Mouse (Mus musculus): ENCODE data around the gene Atp2c2. TPM values are rescaled to one million over a fixed set of nuclear protein-coding genes. Genes with fewer than 3 reads are reported as not detected.

The Atp2c2 gene
- polyA plus RNA-seq, 1 experiment from 2014 or later = 0.04 TPM

GRCm38 (mm10) chr8:119781086-119781840 lies 81.5 kb downstream of the Atp2c2 start:
- in situ Hi-C loops (cut with MboI; ENCODE audit: low pct_unique_long_range_greater_than_20kb) = loop anchor here (5.0 kb wide), 3 partner anchors 61 to 301 kb away; partner anchors contain the start of gene Cotl1
- DNase-seq (ENCODE audit: low read depth, low spot score) = no peak
- CTCF ChIA-PET = interaction anchor here (1.6 to 8.6 kb wide), 4 partner anchors 63 to 145 kb away, joined by 6 to 121 read pairs (median 18); no protein-coding TSS in a partner anchor

GRCm38 (mm10) chr8:119782715-119783114 lies 82.9 kb downstream of the Atp2c2 start:
- in situ Hi-C loops (cut with MboI; ENCODE audit: low pct_unique_long_range_greater_than_20kb) = loop anchor here (5.0 kb wide), 3 partner anchors 60 to 300 kb away; partner anchors contain the start of gene Cotl1
- POLR2A ChIA-PET = interaction anchor here (0.6 kb wide), 1 partner anchor 58 kb away, joined by 3 read pairs; no protein-coding TSS in a partner anchor

More at GRCm38 (mm10) chr8:119781086-119781840, 81.5 kb downstream of the Atp2c2 start:
- TF ChIP-seq CTCF (IDR thresholded peaks at IDR 0.05) = no peak
- no peak for ATAC-seq
- no peaks in the 10 kb centered on the region for H3K27me3 ChIP-seq
- POLR2A ChIA-PET = interaction anchor here (0.6 to 1.2 kb wide), 2 partner anchors 61 to 122 kb away, joined by 3 read pairs; no protein-coding TSS in a partner anchor

GRCm38 (mm10) chr8:119783579-119783978 lies 83.8 kb downstream of the Atp2c2 start:
- CTCF ChIA-PET = interaction anchor here (1.3 to 2.7 kb wide), 4 partner anchors 59 to 133 kb away, joined by 4 to 23 read pairs (median 13); no protein-coding TSS in a partner anchor
- DNase-seq (ENCODE audit: low read depth, low spot score) (no peak), ATAC-seq (no peak)
- no peaks in the 10 kb centered on the region for H3K27me3 ChIP-seq
- in situ Hi-C loops (cut with MboI; ENCODE audit: low pct_unique_long_range_greater_than_20kb) = loop anchor here (5.0 kb wide), 3 partner anchors 59 to 299 kb away; partner anchors contain the start of gene Cotl1
- POLR2A ChIA-PET = no interaction called here
- TF ChIP-seq CTCF (IDR thresholded peaks at IDR 0.05) = no peak

More at GRCm38 (mm10) chr8:119782715-119783114, 82.9 kb downstream of the Atp2c2 start:
- no peak for TF ChIP-seq CTCF (IDR thresholded peaks at IDR 0.05)
- ATAC-seq = no peak
- no peak for DNase-seq (ENCODE audit: low read depth, low spot score)
- CTCF ChIA-PET = interaction anchor here (0.8 to 8.6 kb wide), 18 partner anchors 10 to 167 kb away, joined by 3 to 121 read pairs (median 4); no protein-coding TSS in a partner anchor
- no peaks in the 10 kb centered on the region for H3K27me3 ChIP-seq

- in situ Hi-C loops (cut with MboI; ENCODE audit: low pct_unique_long_range_greater_than_20kb) = loop anchor here (5.0 kb wide), 3 partner anchors 58 to 298 kb away; partner anchors contain the start of gene Cotl1
- CTCF ChIA-PET = interaction anchor here (1.0 to 2.7 kb wide), 2 partner anchors 60 to 103 kb away, joined by 5 to 23 read pairs; no protein-coding TSS in a partner anchor
- no peak for DNase-seq (ENCODE audit: low read depth, low spot score)
These were observed 84.3 kb downstream of the Atp2c2 start for GRCm38 (mm10) chr8:119784141-119784574.

GRCm38 (mm10) chr8:119784676-119785075 lies 84.9 kb downstream of the Atp2c2 start:
- no peaks in the 10 kb centered on the region for H3K27me3 ChIP-seq
- in situ Hi-C loops (cut with MboI; ENCODE audit: low pct_unique_long_range_greater_than_20kb) = loop anchor here (5.0 kb wide), 3 partner anchors 58 to 298 kb away; partner anchors contain the start of gene Cotl1
- ChIA-PET POLR2A (no interaction called here), CTCF (interaction anchor here (1.0 kb wide), 1 partner anchor 59 kb away, joined by 5 read pairs; no protein-coding TSS in a partner anchor)
- DNase-seq (ENCODE audit: low read depth, low spot score) (no peak), ATAC-seq (no peak)
- no peak for TF ChIP-seq CTCF (IDR thresholded peaks at IDR 0.05)

More at GRCm38 (mm10) chr8:119784141-119784574, 84.3 kb downstream of the Atp2c2 start:
- H3K27me3 ChIP-seq = no peaks in the 10 kb centered on the region
- POLR2A ChIA-PET = no interaction called here
- ATAC-seq = no peak
- no peak for TF ChIP-seq CTCF (IDR thresholded peaks at IDR 0.05)

GRCm38 (mm10) chr8:119785764-119786405 lies 86.1 kb downstream of the Atp2c2 start:
- no peak for TF ChIP-seq CTCF (IDR thresholded peaks at IDR 0.05)
- DNase-seq (ENCODE audit: low read depth, low spot score) (no peak), ATAC-seq (no peak)
- ChIA-PET POLR2A (no interaction called here), CTCF (interaction anchor here (1.2 kb wide), 1 partner anchor 101 kb away, joined by 3 read pairs; no protein-coding TSS in a partner anchor)
- H3K27me3 ChIP-seq = no peaks in the 10 kb centered on the region
- in situ Hi-C loops (cut with MboI; ENCODE audit: low pct_unique_long_range_greater_than_20kb) = no loop called here

- H3K27me3 ChIP-seq = no peaks in the 10 kb centered on the region
- ATAC-seq = no peak
- POLR2A ChIA-PET = no interaction called here
- CTCF ChIA-PET = interaction anchor here (1.2 kb wide), 1 partner anchor 100 kb away, joined by 3 read pairs; no protein-coding TSS in a partner anchor
- DNase-seq (ENCODE audit: low read depth, low spot score) = no peak
- in situ Hi-C loops (cut with MboI; ENCODE audit: low pct_unique_long_range_greater_than_20kb) = no loop called here
- no peak for TF ChIP-seq CTCF (IDR thresholded peaks at IDR 0.05)
These were observed 87.1 kb downstream of the Atp2c2 start for GRCm38 (mm10) chr8:119786871-119787270.

- CTCF ChIA-PET = no interaction called here
- ATAC-seq (no peak), DNase-seq (ENCODE audit: low read depth, low spot score) (no peak)
- H3K27me3 ChIP-seq = no peaks in the 10 kb centered on the region
- in situ Hi-C loops (cut with MboI; ENCODE audit: low pct_unique_long_range_greater_than_20kb) = no loop called here
- POLR2A ChIA-PET = no interaction called here
- no peak for TF ChIP-seq CTCF (IDR thresholded peaks at IDR 0.05)
These were observed 87.5 kb downstream of the Atp2c2 start for GRCm38 (mm10) chr8:119787341-119787740.

GRCm38 (mm10) chr8:119788607-119789381 lies 89.0 kb downstream of the Atp2c2 start:
- ATAC-seq (no peak), DNase-seq (ENCODE audit: low read depth, low spot score) (no peak)
- in situ Hi-C loops (cut with MboI; ENCODE audit: low pct_unique_long_range_greater_than_20kb) = no loop called here
- no peak for TF ChIP-seq CTCF (IDR thresholded peaks at IDR 0.05)
- no peaks in the 10 kb centered on the region for H3K27me3 ChIP-seq
- POLR2A ChIA-PET = no interaction called here
- CTCF ChIA-PET = interaction anchor here (0.9 kb wide), 1 partner anchor 10 kb away, joined by 3 read pairs; no protein-coding TSS in a partner anchor

Data from Patski (cell line).